Mouse (Mus musculus) left cerebral cortex, postnatal 10 days (tissue): ENCODE measurements around the gene Jund. TPM values are rescaled to one million over a fixed set of nuclear protein-coding genes. Genes with fewer than 3 reads are reported as not detected.

ENCODE experiments used
- DNase-seq, 2 experiments: peaks; one replicate each; pipeline ENCODE4 v3.0.0; 2021 to 2022; ENCODE audit warnings: low spot score in 2 of 2, mixed read lengths in 1 of 2; ENCODE audit errors: extremely low spot score in 1 of 2
- intact Hi-C: fragments of 180-260 bp; cut with DNase I; formaldehyde crosslinking; loops from one replicate; pipeline ENCODE4 v1.15.1; 2025
- total RNA-seq, 2 experiments: library from RNA; stranded (reverse); gene quantifications; 2 replicates each; pipeline ENCODE4 v1.2.3; 2021

The Jund gene
- total RNA-seq, 2 experiments from 2014 or later: 147 to 149 TPM

- DNase-seq: peak in 1 of 2 experiments; percentile 68
- intact Hi-C loops: no loop called here
Measured at GRCm38 (mm10) chr8:70695318-70696018, 3.3 kb upstream of the Jund start.

DNA sequence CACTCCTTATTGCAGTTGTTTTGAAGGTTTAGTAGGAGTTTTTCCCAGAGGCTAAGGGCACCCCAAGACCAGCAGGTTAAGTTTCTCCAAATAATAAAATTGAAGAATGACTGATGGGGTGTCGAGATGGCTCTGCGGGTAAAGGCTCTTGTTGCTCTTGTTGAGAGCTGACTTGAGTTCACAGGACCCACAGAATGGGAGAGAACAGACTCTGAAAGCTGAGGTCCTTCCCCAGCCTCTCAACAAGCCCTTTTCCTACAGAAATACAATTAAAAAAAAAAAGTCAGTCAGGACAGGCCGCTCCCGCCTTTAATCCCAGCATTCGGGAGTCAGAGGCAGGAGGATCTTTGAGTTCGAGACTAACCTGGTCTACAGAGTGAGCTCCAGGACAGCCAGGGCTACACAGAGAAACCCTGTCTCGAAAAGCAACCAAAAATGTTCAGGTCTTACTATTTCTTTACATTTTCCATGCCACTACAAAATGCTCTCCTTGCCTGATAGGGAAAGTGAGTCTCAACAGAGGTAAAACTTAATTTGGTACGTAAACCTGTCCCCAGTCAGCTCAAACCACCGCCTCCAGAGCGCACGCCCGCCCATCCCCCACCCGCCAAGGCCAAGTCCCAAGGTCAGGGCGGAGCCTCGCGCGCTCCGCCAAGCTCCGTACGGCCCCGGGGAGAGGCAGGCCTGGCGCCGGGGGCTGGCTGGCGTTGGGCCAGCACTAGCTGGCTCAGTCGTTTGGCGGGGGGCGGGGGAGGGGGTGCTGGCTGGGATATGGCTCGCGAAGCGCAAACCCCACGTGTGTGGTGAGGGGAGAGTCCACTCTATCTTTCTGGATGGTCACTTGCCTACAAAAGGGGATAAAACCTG lies 2.5 kb upstream of the Jund start:
- intact Hi-C loops: no loop called here
- peak in 1 of 2 experiments; percentile 79 for DNase-seq

GRCm38 (mm10) chr8:70696946-70697345 lies 1.8 kb upstream of the Jund start:
- intact Hi-C loops: no loop called here
- DNase-seq: no peak

DNA sequence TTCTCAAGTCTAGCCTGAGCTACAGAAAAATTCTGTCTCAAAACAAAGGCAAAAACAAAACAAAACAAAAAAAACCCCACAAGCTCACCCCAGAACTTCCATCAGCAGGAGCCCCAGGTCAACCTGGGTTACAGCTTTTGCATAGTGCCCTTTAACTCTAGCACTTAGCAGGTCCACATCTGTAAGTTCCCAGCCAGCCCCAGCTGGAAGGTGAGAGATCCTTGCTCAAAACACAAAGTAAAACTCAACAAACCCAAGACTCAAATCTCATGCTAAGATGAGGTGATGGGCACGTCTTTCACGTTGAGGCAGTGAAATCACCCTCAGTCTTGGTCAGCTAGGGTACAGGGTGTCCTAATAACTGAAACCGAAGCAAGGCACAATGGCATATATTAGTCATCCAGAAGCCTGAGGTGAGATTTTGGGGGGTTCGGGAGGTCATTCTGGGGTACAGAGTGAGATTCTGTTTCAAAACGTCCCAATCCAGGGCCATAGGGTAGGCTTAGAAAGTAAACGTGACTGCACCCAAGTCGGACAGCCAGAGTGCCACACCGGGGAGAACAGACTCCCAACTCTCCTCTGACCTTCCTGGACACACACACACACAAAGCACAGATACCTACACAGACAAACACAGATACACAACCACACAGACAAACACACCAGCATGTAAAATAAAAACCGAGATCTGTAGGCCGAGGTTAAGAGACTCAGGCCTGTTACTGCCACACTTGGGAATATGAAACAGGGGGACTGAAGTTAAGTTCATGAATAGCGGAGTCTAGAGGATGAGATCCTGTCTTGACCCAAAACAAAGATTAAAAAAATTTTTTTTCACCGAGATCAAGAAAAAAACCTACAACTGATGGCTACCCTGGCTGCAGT lies 1.1 kb upstream of the Jund start:
- intact Hi-C loops: no loop called here
- no peak for DNase-seq

GRCm38 (mm10) chr8:70699116-70699833 lies 526 bp downstream of the Jund start:
- intact Hi-C loops: no loop called here
- DNase-seq: peak; percentile 53 to 78

DNA sequence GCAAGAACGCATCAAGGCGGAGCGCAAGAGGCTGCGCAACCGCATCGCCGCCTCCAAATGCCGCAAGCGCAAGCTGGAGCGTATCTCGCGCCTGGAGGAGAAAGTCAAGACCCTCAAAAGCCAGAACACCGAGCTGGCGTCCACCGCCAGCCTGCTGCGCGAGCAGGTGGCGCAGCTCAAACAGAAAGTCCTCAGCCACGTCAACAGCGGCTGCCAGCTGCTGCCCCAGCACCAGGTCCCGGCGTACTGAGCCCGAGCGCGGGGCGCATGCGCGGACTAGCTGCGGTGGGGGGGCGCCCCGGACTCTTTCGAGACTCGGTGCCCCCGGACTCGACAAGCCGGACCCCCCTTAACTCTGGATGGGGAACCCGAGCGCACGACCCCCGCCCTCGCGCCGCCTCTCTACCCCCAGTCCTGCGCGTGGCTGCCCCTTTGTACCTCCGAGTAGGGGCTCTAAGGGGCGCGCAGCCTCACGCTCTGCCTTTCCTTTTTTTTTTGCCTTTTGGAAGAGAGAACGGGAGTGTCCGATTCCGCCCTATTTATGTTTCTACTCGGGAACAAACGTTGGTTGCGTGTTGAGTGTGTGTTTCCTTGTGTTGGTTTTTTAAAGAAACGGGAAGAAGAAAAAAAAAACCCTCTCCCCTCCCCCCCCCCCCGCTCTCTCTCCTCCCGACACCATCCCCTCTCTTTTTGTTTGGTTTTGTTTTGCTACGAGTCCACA lies 1.2 kb downstream of the Jund start:
- intact Hi-C loops: loop anchor here (1.0 kb wide), 1 partner anchor 27 kb away; the partner anchor contains the start of gene Lsm4

DNA sequence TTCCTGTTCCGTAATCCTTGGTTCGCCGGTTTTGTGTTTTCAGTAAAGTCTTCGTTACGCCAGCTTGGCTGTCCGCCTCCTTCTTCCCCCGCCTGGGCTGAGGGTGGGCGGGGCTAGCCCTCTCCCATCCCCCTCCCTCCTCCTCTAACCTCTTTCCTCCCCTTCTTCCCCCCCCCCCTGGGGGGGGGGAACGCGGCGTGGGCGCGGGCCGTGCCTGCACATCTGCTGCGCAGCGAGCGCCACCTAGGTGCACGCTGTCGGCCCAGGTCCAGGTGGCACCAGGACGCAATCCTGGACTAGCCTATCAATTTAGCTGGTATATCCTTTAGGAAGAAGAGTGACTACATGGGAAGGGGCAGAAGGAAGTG lies 1.8 kb downstream of the Jund start:
- intact Hi-C loops: loop anchor here (1.0 kb wide), 1 partner anchor 27 kb away; the partner anchor contains the start of gene Lsm4
- DNase-seq: peak; percentile 80 to 93

More for the DNA sequence above, 1.2 kb downstream of the Jund start:
- peak; percentile 75 to 89 for DNase-seq

GRCm38 (mm10) chr8:70701048-70701981 lies 2.6 kb downstream of the Jund start:
- no peak for DNase-seq
- intact Hi-C loops: no loop called here

DNA sequence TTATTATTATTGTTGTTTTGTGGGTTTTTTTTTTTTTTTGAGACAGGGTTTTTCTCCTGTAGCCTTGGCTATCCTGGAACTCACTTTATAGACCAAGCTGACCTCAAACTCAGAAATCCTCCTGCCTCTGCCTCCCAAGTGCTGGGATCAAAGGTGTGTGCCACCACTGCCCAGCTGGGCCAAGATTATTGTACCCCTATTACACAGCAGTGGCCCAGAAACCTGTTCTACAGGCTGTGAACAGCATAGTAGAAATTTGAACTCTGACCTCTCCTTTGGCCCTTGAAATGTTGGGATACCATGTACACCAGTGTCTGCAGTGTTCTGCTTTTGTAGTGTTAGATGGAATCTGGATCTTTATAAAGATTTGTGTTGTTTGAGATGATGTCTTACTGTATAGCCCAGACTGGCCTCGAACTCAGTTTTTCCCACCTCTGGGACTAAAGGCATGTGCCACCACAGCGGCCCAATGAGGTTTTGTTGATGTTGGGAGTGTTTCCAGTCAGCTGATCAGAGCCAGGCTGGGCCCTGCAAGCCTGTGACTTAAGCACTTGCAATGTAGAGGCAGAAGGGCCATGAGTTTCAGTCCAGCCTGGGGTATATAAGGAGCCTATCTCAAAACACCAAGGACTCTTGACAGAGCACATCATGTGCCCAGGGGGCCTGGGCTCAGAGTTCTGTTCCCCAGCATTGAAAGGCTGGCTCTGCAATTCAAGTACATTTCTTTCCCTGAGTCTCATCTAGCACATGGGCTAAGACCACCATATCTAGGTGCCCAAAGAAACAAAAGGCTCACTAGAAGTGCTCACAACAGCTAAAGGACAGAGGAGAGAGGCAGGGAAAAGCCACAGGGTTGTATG lies 3.5 kb downstream of the Jund start:
- intact Hi-C loops: no loop called here
- no peak for DNase-seq

DNA sequence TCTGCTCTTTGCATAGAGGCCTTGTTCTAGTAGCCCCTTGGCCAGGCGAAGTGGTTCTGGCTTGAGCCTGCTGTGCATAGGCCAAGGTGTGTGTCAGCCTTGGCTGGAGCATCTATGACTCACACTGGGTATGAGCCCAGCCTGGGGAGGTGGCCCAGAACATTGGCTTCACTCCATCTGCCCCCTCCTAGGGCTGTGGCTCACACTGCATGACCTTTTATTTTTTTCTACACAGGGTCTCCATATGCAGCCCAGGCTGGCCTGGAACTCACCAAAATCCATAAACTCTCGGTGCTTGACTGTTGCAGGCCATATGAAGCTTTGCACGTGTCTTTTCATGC lies 4.1 kb downstream of the Jund start:
- intact Hi-C loops: no loop called here
- DNase-seq: no peak

GRCm38 (mm10) chr8:70703287-70703686 lies 4.5 kb downstream of the Jund start, which contains the start of gene Iqcn:
Iqcn (plus strand) TSS chr8:70703457.
- intact Hi-C loops: no loop called here
- DNase-seq: no peak

- no peak for DNase-seq
- intact Hi-C loops: no loop called here
Measured at GRCm38 (mm10) chr8:70708281-70708680, 9.5 kb downstream of the Jund start.

DNA sequence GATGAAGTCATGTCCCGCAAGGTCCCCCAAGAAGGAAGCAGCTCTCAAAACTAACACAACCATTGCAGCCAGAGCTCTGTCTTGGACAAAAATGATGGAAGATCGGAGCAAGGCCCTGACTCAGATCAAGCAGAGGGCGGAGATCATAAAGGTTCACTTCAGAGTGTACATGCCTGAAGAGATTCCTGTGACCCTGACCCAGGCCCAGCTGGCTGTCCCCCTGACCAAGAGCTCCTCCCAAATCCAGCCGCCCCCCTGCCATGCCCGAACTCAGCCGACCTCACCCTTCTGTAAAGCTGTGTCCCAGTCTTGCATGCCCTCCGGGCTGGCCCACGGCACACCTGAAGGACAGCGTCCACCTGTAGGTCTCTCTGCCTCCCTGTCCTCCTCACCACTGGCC lies 11.0 kb downstream of the Jund start:
- intact Hi-C loops: no loop called here
- no peak for DNase-seq

DNA sequence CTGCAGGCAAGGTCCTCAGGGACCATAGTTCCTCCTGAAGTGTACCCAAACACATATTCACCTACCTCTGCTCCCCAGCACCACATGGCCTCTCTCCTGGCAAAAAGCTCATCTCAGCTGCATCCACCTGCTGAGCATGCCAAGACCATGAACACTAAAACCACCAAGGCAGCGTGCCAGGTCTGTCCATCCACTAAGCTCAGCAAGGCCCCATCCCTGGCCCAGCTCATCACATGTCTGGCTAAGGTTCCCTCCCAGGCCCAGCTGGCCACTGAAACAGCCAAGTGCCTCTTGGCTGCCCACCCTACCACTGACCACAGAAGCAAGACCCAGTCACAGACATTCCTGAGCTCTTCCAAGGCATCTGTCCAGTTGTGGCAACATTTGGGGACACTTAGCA lies 11.5 kb downstream of the Jund start:
- no peak for DNase-seq
- intact Hi-C loops: no loop called here

- no peak for DNase-seq
- intact Hi-C loops: no loop called here
Measured at GRCm38 (mm10) chr8:70711041-70711440, 12.3 kb downstream of the Jund start.

DNA sequence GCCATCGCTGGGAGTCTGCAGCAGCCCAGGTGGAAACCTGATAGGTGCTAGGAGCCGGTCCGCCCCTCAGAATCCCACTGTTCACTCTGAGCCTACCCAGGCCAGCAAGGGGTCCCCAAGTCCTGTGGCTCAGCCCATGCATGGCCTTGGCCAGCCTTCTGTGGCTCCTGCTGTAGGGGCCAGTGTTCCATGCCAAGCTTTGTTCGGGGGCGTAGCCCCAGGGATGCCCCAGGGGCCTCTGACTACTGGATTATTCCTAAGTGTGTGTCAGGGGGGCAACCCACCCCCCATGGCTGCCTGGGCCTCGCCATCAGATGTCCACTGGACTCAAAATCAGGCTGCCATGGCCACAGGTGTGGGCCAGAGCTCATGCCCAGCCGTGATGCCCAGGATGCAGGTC lies 15.2 kb downstream of the Jund start:
- DNase-seq: peak in 1 of 2 experiments; percentile 22
- intact Hi-C loops: no loop called here
